Mouse (Mus musculus): ENCODE measurements around the gene Scn10a.

The Scn10a gene

GRCm38 (mm10) chr9:119641985-119642384 is 77.1 kb downstream of the Scn10a start:
- DNase-seq (ENCODE audit: low read depth, low spot score), result no peak

DNA sequence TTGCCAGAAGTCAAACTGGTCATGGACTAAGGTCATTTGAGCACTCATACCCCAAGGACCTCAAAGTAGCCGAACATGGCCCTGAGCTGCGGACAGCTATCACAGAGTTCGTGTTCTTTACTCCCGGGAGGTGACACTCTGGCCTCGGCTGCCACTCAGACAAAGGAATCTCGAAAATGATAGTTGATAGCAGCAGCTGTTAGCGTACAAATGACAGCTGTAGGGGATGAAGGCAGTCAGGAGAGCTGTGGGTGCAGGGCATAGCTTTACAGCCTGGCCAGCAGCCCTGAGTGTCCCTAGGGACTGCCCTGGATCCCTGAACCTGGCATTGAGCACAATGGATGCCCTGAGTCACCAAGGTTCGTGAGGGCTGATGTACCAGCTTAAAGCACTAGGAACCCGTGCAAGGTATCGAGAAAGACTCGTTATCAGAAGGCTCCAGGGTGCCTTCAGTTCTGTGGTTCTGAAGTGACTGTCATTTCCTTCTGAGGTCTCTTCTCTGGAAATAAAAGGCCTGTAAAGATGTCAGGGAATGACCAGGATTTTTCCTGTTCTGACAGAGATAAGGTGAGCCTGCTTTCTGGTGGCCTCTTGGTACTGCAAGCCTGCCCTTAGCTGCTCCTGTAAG is 84.8 kb downstream of the Scn10a start:
- DNase-seq (ENCODE audit: low read depth, low spot score), result no peak

DNA sequence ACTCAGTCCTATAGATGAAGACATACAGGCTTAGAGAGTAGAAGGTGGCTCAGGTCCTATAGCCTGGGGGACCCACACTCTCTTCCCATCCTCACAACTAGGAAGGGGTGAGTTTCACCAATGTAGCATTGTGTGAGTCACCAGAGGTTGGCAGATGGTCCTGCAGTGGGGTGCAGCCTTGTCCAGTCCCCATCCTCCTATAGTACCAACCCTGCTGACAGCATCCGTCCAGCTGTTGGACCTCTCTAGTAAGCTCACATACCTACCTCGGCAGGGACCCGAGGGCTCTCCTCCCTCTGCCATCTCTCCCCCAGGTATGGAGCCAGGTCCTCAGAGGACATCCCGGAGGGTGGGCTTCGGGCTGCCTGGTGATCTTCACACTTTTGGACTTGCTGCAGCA is 85.6 kb downstream of the Scn10a start:
- no peak for DNase-seq (ENCODE audit: low read depth, low spot score)

DNA sequence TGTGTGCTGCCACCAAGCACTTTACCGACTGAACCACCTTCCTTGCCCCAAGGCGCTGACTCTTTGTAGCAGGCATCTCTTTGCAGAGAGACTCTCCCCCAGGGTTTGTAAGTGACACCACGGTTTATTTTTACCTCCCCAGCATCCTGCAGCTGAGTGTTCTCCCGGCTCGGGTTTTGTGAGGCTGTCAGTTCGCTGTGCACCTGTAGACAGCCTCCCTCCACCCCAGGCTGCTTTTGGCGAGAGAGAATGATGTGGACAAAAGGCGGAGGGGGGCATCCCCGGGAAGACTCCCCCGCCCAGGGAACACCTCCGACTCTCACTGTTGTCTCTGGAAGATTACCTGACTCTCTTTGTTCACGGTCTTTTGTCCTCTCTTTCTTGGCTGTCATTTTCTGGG is 86.3 kb downstream of the Scn10a start:
- DNase-seq (ENCODE audit: low read depth, low spot score), result no peak

DNA sequence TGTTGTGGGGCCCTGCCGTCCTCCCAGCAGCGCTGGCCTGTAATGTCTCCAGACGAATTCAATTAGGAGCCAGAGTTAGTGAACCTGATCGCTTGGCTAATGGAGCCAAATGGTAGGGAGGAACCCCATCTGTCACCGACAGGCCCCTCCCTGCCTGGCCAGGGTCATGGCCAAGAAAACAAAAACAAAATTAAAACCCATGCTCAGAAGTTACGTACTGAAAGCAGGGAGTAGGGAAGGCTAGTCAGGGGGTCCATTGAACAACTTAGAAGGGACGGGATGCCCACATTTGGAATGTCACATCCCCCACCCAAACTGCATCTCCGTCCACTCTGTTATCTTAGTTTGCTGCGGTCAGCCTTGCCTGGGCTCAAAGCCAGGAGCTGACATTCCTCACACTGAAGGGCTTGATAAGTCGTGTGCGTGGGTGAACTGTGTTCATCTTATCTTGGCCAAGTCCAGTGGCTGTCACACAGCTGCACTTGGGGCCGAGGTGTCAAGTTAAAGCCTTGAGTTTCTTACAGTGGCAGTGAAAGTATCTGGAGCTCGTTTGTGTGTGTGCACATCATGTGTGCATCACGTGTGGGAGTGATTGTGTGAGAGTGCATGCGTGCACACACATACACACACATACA is 87.1 kb downstream of the Scn10a start:
- DNase-seq (ENCODE audit: low read depth, low spot score), result no peak

DNA sequence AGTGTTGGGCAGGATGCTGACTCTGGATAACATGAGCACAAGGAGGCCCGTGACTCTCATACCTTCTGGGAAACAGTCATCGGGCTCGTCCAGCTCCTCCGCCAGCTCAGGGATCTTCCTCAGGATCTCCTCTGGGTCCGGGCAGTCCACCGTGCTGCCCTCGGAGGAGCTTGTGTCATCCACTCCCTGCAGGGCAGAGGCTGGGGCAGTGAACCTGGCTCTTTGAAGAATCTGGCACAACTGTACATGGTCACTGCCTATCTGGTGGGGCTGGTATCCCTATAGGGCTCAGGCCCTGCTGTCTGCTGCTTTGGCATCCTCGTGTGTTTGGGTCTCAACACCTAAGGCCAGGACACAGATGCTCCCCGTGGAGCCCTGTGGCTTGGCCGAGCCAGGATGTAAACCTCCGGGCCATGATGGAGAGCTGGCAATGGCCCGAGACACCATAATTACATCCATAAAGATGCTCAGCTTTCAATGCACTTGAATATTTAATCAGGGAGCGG is 87.7 kb downstream of the Scn10a start:
- DNase-seq (ENCODE audit: low read depth, low spot score), result no peak

GRCm38 (mm10) chr9:119628690-119629268 is 90.3 kb downstream of the Scn10a start:
- no peak for DNase-seq (ENCODE audit: low read depth, low spot score)

- DNase-seq (ENCODE audit: low read depth, low spot score), result no peak
These were observed 91.9 kb downstream of the Scn10a start for GRCm38 (mm10) chr9:119627227-119627626.

- DNase-seq (ENCODE audit: low read depth, low spot score), result no peak
These were observed 95.0 kb downstream of the Scn10a start for GRCm38 (mm10) chr9:119624151-119624550.

- no peak for DNase-seq (ENCODE audit: low read depth, low spot score)
These were observed 104.3 kb downstream of the Scn10a start for GRCm38 (mm10) chr9:119614798-119615197.

GRCm38 (mm10) chr9:119610563-119611166 is 108.5 kb downstream of the Scn10a start:
- no peak for DNase-seq (ENCODE audit: low read depth, low spot score)

GRCm38 (mm10) chr9:119606906-119607305 is 112.2 kb downstream of the Scn10a start:
- no peak for DNase-seq (ENCODE audit: low read depth, low spot score)

- no peak for DNase-seq (ENCODE audit: low read depth, low spot score)
These were observed 114.5 kb downstream of the Scn10a start for GRCm38 (mm10) chr9:119604607-119605006.

DNA sequence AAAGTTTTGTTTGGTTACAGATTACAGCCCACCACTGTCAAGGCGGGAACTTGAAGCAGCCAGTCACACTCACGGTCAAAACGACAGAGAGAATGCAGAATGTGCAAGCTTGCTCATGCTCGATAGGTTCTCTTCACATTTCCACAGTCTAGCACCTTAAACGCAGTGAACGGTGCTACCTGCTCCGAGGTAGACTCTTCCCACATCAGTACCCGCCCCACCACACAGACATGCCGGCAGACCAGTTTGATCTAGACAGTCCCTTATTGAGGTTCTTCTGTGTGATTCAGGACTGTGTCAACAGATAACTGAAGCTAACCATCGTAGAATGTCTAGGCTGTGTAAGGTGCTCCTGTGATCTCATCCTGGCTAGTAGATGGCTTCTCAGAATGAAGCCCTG is 120.6 kb downstream of the Scn10a start:
- DNase-seq (ENCODE audit: low read depth, low spot score), result no peak

GRCm38 (mm10) chr9:119597332-119597731 is 121.8 kb downstream of the Scn10a start:
- no peak for DNase-seq (ENCODE audit: low read depth, low spot score)

- no peak for DNase-seq (ENCODE audit: low read depth, low spot score)
These were observed 129.5 kb downstream of the Scn10a start for GRCm38 (mm10) chr9:119589592-119589991.

GRCm38 (mm10) chr9:119588763-119589449 is 130.2 kb downstream of the Scn10a start:
- no peak for DNase-seq (ENCODE audit: low read depth, low spot score)

DNA sequence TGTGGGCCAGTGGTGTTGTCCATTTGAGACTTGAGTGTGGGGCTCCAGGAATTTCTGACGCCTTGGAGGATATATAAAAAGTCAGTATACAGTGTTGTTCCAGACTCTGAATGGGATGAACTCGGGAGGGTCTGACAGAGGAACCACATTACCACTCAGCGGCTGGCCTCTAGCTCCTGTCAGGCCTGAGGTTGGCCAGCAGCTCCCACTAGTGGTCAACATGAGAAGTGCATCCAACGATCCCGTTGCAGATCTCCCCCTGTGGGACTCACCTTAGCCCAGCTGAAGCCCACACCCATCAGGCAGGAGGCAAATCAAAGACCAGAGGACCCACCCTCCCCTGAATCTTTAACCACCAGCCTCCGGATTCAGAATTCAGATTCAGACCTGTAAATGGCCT is 138.5 kb downstream of the Scn10a start:
- DNase-seq (ENCODE audit: low read depth, low spot score), result peak; percentile 79

DNA sequence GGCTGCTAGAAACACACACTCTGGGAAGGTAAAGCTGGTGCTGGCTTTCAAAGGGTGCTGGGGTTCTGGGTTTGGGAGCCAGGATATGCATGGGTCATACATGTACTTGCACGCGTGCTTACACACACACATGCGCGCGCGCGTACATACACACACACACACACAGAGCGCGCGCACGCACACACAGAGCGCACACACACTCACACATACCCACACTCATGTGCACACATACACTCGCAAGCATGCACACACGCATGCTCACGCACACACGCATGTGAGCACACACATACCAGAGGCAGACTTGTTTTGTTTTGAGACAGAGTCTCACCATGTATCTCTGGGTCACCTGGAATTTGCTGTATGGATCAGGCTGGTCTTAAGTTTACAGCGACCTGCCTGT is 138.9 kb downstream of the Scn10a start:
- peak; percentile 13 for DNase-seq (ENCODE audit: low read depth, low spot score)

GRCm38 (mm10) chr9:119578636-119579438 is 140.3 kb downstream of the Scn10a start, which contains the start of gene Scn5a:
Gene Scn5a, minus strand, starts transcription at chr9:119579016.
- DNase-seq (ENCODE audit: low read depth, low spot score), result peak; percentile 47

DNA sequence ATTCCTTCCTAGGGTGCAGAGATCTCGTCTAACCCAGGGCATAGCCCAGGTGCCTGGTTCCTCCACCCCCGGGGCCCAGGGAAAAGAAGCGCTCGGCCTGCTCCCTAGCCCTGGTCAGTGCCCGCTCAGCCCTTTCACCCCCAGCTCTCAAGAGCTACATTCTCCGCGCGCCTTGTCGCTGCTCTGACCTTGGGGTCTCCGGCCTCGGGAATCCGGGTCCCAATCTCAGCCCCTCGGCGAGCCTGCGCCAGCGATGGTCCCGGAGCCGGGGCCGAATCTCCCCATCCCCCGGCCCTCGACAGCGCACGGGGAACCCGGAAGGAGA is 140.8 kb downstream of the Scn10a start:
- DNase-seq (ENCODE audit: low read depth, low spot score), result no peak
